Mouse (Mus musculus) ES-E14 (cell line): ENCODE data around the gene Jup. TPM values are rescaled to one million over a fixed set of nuclear protein-coding genes. Genes with fewer than 3 reads are reported as not detected.
"Not testable (repeated sequence)": the region's sequence is repeated elsewhere in the genome, so short reads cannot be mapped to it uniquely, and the experiment has no call there.

Experiments
- DNase-seq: peaks from one replicate; pipeline ENCODE4 v3.0.0-alpha.2; 2013; ENCODE audit warnings: low read depth, low spot score
- H3K27ac ChIP-seq: 2 replicates; pipeline ENCODE4 v1.5.1; 2012; ENCODE audit warnings: low read depth, mild to moderate bottlenecking, low read length, moderate library complexity, mixed read lengths; ENCODE audit not compliant: poor library complexity, insufficient read depth, severe bottlenecking
- H3K36me3 ChIP-seq: 2 replicates; pipeline ENCODE4 v1.6.1; 2012; ENCODE audit warnings: mild to moderate bottlenecking, low read length, moderate library complexity, mixed read lengths; ENCODE audit not compliant: control insufficient read depth, poor library complexity, insufficient read depth, severe bottlenecking
- H3K4me1 ChIP-seq, 2 experiments: fragments of 150-350 bp in 1 of 2; sonication (generic) in 1 of 2; 2 replicates each; pipeline ENCODE4 v1.6.1; 2012; ENCODE audit warnings: low read length in 2 of 2, mild to moderate bottlenecking in 1 of 2, mixed read lengths in 1 of 2; ENCODE audit not compliant: control insufficient read depth in 2 of 2, insufficient read depth in 2 of 2, poor library complexity in 1 of 2
- H3K4me3 ChIP-seq, 2 experiments: fragments of 150-350 bp in 1 of 2; sonication (generic) in 1 of 2; 2 replicates each; pipeline ENCODE4 v1.5.1; 2012; ENCODE audit warnings: low read length in 2 of 2, low read depth in 1 of 2, mild to moderate bottlenecking in 1 of 2, mixed read lengths in 1 of 2; ENCODE audit not compliant: insufficient read depth in 1 of 2, poor library complexity in 1 of 2, severe bottlenecking in 1 of 2
- H3K9ac ChIP-seq: 2 replicates; pipeline ENCODE4 v1.6.1; 2012; ENCODE audit warnings: low read depth, mild to moderate bottlenecking, low read length, mixed read lengths; ENCODE audit not compliant: poor library complexity, insufficient read depth, severe bottlenecking
- H3K9me3 ChIP-seq: fragments of 150-350 bp; sonication (generic); 2 replicates; pipeline ENCODE4 v1.6.1; 2012; ENCODE audit warnings: low read depth, mild to moderate bottlenecking, low read length; ENCODE audit not compliant: control insufficient read depth, insufficient read depth
- CHD2 ChIP-seq: IDR thresholded peaks from 2 replicates; pipeline ENCODE4 v1.6.1; 2014; ENCODE audit warnings: mild to moderate bottlenecking, low read depth, low read length, inconsistent platforms
- HCFC1 ChIP-seq: IDR thresholded peaks from 2 replicates; pipeline ENCODE4 v1.6.1; 2012; ENCODE audit warnings: low read length, inconsistent platforms, borderline replicate concordance; ENCODE audit not compliant: insufficient read depth
- MAFK ChIP-seq: IDR thresholded peaks from 2 replicates; pipeline ENCODE4 v1.6.1; 2014; ENCODE audit warnings: mild to moderate bottlenecking, low read depth, low read length, inconsistent platforms; ENCODE audit not compliant: insufficient read depth
- ZC3H11A ChIP-seq: IDR thresholded peaks from 2 replicates; pipeline ENCODE4 v1.6.1; 2012; ENCODE audit warnings: low read depth, mild to moderate bottlenecking, inconsistent platforms, low read length, borderline replicate concordance
- ZNF384 ChIP-seq: IDR thresholded peaks from 2 replicates; pipeline ENCODE4 v1.6.1; 2012; ENCODE audit warnings: low read depth, low read length, inconsistent platforms
- in situ Hi-C, 2 experiments: fragments of 600-800 bp; cut with MboI; formaldehyde crosslinking; loops; one replicate each; pipeline ENCODE4 v1.15.1; 2025; ENCODE audit warnings: low sequenced_read_pairs in 2 of 2, inconsistent platforms in 1 of 2; ENCODE audit not compliant: unreplicated experiment in 2 of 2
- total RNA-seq: library from RNA; depleted of rRNA; stranded (reverse); fragments of 300-350 nt; gene quantifications from 2 replicates; pipeline ENCODE4 v1.2.3, GENCODE M21; 2012

Jup gene
- total RNA-seq, 1 experiment: 101 TPM

DNA sequence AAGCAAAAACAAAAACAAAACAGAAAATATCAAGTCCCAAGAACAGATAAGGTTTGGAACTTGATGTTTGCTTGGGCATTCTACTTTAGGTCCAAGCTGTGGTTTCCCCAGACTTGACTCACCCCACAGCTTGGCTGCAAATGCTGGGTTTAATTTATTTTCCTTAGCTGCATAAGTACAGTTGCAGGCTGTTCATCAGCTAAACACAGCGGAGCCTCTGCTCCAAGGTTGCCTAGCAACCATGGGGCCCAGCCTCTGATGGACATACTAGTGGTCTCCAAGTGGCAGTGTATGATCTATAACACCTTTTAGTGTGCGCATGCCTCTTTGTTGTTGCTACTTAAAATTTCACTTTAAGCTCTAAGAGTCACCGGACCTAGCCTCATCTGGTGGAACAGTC lies 61.8 kb downstream of the Jup start:
- no peak overlapping the region for H3K9ac ChIP-seq
- H3K4me1 ChIP-seq: peaks cover 0 to 5% of the 10 kb centered on the region in 2 experiments; a peak in 1 of 4 replicates
- H3K36me3 ChIP-seq: no peaks in the 10 kb centered on the region
- DNase-seq: no peak
- H3K27ac ChIP-seq: no peak overlapping the region
- no peak overlapping the region for H3K4me3 ChIP-seq
- no peak for TF ChIP-seq MAFK
- no peak for TF ChIP-seq ZNF384
- TF ChIP-seq ZC3H11A: no peak
- TF ChIP-seq CHD2: no peak
- TF ChIP-seq HCFC1: no peak
- H3K9me3 ChIP-seq: no peaks in the 10 kb centered on the region
- in situ Hi-C loops: no loop called here

DNA sequence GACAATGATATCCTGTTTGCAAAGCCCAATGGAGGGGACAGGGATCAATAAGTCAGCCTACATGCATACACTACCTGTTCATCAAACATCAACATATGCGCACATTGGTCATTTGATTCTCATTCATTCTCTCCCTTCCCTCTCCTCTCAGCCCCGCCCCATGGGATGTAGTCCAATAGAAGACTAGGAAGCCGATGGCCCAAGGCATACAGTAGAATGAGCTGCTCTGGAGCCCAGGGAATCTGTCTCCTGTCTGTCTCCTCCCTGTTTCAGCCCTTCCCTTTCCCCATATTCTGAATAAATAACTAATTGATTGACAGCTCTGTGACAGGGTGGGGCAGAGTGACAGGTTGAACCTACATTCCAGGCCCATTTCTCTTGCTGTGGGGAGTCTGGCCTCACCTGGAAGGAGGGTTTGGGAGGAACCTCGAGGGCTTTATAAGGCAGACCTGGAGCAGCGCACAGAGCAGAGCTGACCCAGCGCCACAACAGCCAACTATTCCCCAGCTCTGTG lies 63.6 kb downstream of the Jup start, which contains the start of gene Gast:
Gene Gast (plus strand): TSS at position 464 of the 514 bp plus-strand sequence.
- DNase-seq: no peak
- Histone ChIP-seq H3K9me3 (no peaks in the 10 kb centered on the region), H3K4me1 (peaks cover 0 to 10% of the 10 kb centered on the region in 2 experiments; a peak in 2 of 4 replicates), H3K9ac (no peak within 1 kb of the TSS), H3K4me3 (no peak within 1 kb of the TSS), H3K27ac (no peak within 1 kb of the TSS), H3K36me3 (no peaks in the 10 kb centered on the region)
- TF ChIP-seq HCFC1 (no peak), ZC3H11A (no peak), CHD2 (no peak), ZNF384 (no peak), MAFK (no peak)
- in situ Hi-C loops: no loop called here

DNA sequence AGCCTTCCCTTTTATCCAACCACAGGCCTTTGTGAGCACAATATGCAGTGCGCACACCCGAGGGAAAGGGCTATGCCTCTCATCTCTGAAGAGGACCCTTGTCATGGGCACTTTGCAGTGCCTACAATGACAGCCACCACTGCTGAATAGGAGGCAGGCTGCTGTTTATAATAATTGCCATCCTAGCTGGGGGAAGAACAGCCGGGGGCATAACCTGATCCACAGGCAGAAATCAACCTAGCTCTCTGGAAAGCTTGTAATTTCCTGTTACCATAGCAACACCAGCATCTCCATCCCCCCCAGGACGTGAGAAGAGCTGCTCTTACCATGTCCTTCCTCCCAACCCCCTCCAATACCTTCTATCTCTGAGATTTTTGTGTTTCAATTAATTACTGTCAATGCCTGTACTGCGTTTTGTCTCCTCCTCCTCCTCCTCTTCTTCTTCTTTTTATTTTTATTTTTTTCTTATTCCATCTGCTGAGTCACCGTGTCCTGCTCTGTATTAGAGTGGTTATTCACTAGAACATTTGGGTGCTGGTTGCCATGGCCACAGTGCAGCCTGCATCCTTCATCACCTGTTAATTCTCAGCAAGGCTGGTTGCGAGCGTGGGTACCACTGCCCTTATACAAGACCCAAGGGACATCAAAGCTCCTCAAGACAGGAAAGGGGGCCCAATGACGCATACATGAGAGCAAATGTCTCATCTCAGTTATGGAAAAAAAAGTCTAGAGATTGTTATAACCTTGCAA lies 64.6 kb downstream of the Jup start:
- no peak overlapping the region for H3K9ac ChIP-seq
- in situ Hi-C loops: no loop called here
- H3K27ac ChIP-seq: no peak overlapping the region
- no peaks in the 10 kb centered on the region for H3K36me3 ChIP-seq
- H3K4me3 ChIP-seq: no peak overlapping the region
- H3K9me3 ChIP-seq: no peaks in the 10 kb centered on the region
- TF ChIP-seq MAFK: no peak
- no peak for TF ChIP-seq ZC3H11A
- H3K4me1 ChIP-seq: peaks cover 0 to 10% of the 10 kb centered on the region in 2 experiments; a peak in 2 of 4 replicates
- DNase-seq: no peak

DNA sequence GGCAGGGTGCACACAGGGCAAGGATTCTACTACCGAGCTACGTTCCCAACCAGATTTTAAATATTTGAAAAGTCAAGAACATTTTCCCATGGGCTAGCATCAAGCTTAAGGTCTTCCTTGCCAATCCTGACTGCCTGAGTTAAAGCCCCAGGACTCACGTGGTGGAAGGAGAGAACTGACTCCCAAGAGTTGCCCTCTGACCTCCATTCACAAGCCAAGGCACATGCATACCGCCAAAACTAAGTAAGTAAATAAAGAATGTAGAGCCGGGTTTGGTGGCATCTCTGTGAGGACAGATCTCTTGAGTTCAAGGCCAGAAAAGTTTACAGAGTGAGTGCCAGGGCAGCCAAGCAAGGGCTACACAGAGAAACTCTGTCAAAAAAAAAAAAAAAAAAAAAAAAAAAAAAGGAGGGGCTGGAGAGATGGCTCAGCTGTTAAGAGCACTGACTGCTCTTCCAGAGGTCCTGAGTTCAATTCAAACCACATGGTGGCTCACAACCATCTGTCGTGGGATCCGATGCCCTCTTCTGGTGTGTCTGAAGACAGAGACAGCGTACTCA lies 66.7 kb downstream of the Jup start:
- DNase-seq, H3K9ac ChIP-seq, H3K36me3 ChIP-seq, H3K27ac ChIP-seq, H3K4me3 ChIP-seq, H3K9me3 ChIP-seq, in situ Hi-C loops: not testable (repeated sequence)
- peaks cover 0 to 10% of the 10 kb centered on the region in 2 experiments; a peak in 2 of 4 replicates for H3K4me1 ChIP-seq
- peak; percentile 68; the same call in 1 of the 2 replicates for TF ChIP-seq ZNF384
